Mouse (Mus musculus) adrenal gland, adult 18-20 months (tissue): Measurements from ENCODE around the gene Tnip1. TPM values are rescaled to one million over a fixed set of nuclear protein-coding genes. Genes with fewer than 3 reads are reported as not detected.

ENCODE experiments used
- total RNA-seq, 2 experiments: library from RNA; stranded (reverse); gene quantifications; 1 replicate in 1 of 2; 2 replicates in 1 of 2; pipeline ENCODE4 v1.2.3; 2021

Tnip1 gene
- total RNA-seq, 2 experiments from 2014 or later, result 63.7 to 85.8 TPM

Other genes starting within 250 kb of the Tnip1 start
- 10 to 100 TPM; 18.5 to 21.1 TPM for gene Cdc42se2, start 175.2 kb downstream of the Tnip1 start, total RNA-seq
- 10 to 100 TPM in 1 of 2 experiments, 1 to 10 TPM in 1; 8.4 to 22.2 TPM for gene Lyrm7, start 102.0 kb downstream of the Tnip1 start, total RNA-seq
- 100 to 1,000 TPM; 347 to 382 TPM for gene Hint1, start 96.5 kb downstream of the Tnip1 start, total RNA-seq
- 100 to 1,000 TPM; 218 to 375 TPM for gene Gpx3, start 60.5 kb downstream of the Tnip1 start, total RNA-seq
- gene Anxa6, start 70.5 kb upstream of the Tnip1 start, total RNA-seq, result 100 to 1,000 TPM; 123 to 197 TPM
- gene Ccdc69, start 115.2 kb upstream of the Tnip1 start, total RNA-seq, result 1 to 10 TPM; 7.4 to 9.8 TPM
- 100 to 1,000 TPM; 189 to 249 TPM for gene Gm2a, start 135.2 kb upstream of the Tnip1 start, total RNA-seq
- not detected for gene Slc36a3, start 188.8 kb upstream of the Tnip1 start, total RNA-seq
- 100 to 1,000 TPM in 1 of 2 experiments, 10 to 100 TPM in 1; 81.9 to 164 TPM for gene Slc36a2, start 222.2 kb upstream of the Tnip1 start, total RNA-seq
- 10 to 100 TPM; 17.8 to 18.4 TPM for gene Slc36a1, start 241.4 kb upstream of the Tnip1 start, total RNA-seq